Mouse (Mus musculus) forebrain, embryonic 16.5 days (tissue): ENCODE data around the gene Efhb. TPM values are rescaled to one million over a fixed set of nuclear protein-coding genes. Genes with fewer than 3 reads are reported as not detected.
A peak's percentile ranks its signal among the peaks of the same experiment; 100 is the strongest.

Experiments
- ATAC-seq: fragments of 200-750 bp; cut with Nextera tagmentation; 2 replicates; pipeline ENCODE4 v1.8.0; 2017; ENCODE audit warnings: mild to moderate bottlenecking, moderate library complexity
- H3K27ac ChIP-seq: fragments of 300-500 bp; sonication (generic); 2 replicates; pipeline ENCODE4 v1.5.1; 2014; ENCODE audit warnings: low read length, control low read depth
- H3K27me3 ChIP-seq: fragments of 300-500 bp; sonication (generic); replicated peaks from 2 replicates; pipeline ENCODE4 v1.6.1; 2014; ENCODE audit warnings: low read length; ENCODE audit not compliant: control insufficient read depth, insufficient read depth
- H3K36me3 ChIP-seq: fragments of 300-500 bp; sonication (generic); 2 replicates; pipeline ENCODE4 v1.6.1; 2014; ENCODE audit not compliant: control insufficient read depth, insufficient read depth
- H3K4me1 ChIP-seq: fragments of 300-500 bp; sonication (generic); replicated peaks from 2 replicates; pipeline ENCODE4 v1.6.1; 2014; ENCODE audit warnings: low read length; ENCODE audit not compliant: control insufficient read depth, insufficient read depth
- H3K4me2 ChIP-seq: fragments of 300-500 bp; sonication (generic); 2 replicates; pipeline ENCODE4 v1.6.1; 2014; ENCODE audit warnings: mild to moderate bottlenecking, low read length, control low read depth
- H3K4me3 ChIP-seq: fragments of 300-500 bp; sonication (generic); replicated peaks from 2 replicates; pipeline ENCODE4 v1.5.1; 2014; ENCODE audit warnings: mild to moderate bottlenecking, low read length, control low read depth
- H3K9ac ChIP-seq: fragments of 300-500 bp; sonication (generic); replicated peaks from 2 replicates; pipeline ENCODE4 v1.6.1; 2014; ENCODE audit warnings: low read depth, low read length, control low read depth
- H3K9me3 ChIP-seq: fragments of 300-500 bp; sonication (generic); 2 replicates; pipeline ENCODE4 v1.6.1; 2016; ENCODE audit warnings: low read length; ENCODE audit not compliant: control insufficient read depth
- WGBS: fragments of 180-500 bp; shearing (Covaris S2); extraction: QIAGEN DNeasy Blood & Tissue Kit; methylation state at CpG from one replicate; pipeline ENCODE4 v1.1.7; 2014; 5-methylcytosine and 5-hydroxymethylcytosine counted together
- polyA plus RNA-seq: library from polyadenylated mRNA; unstranded; fragments of >200 nt; fragmentation: Nextera tagmentation; extraction: Ambion mirVana; gene quantifications from 2 replicates; pipeline ENCODE4 v1.2.1, GENCODE M21; 2015

The Efhb gene
- polyA plus RNA-seq, 1 experiment from 2014 or later: 0.62 TPM

GRCm38 (mm10) chr17:53387581-53388473 lies 75.3 kb downstream of the Efhb start:
- Histone ChIP-seq H3K4me3 (no peak overlapping the region), H3K4me1 (no peaks in the 10 kb centered on the region), H3K4me2 (no peak overlapping the region), H3K27ac (no peak overlapping the region), H3K9ac (no peak overlapping the region), H3K9me3 (no peaks in the 10 kb centered on the region), H3K36me3 (no peaks in the 10 kb centered on the region), H3K27me3 (no peaks in the 10 kb centered on the region)
- WGBS: 47% methylated on average over 6 of the region's 6 CpGs
- ATAC-seq: peak; percentile 84; the same call in 1 of the 2 replicates

GRCm38 (mm10) chr17:53386863-53387262 lies 76.3 kb downstream of the Efhb start:
- H3K4me1 ChIP-seq: no peaks in the 10 kb centered on the region
- H3K9ac ChIP-seq: no peak overlapping the region
- H3K4me3 ChIP-seq: no peak overlapping the region
- H3K27me3 ChIP-seq: no peaks in the 10 kb centered on the region
- H3K36me3 ChIP-seq: no peaks in the 10 kb centered on the region
- no peak for ATAC-seq
- no peak overlapping the region for H3K4me2 ChIP-seq
- H3K9me3 ChIP-seq: no peaks in the 10 kb centered on the region
- 51% methylated on average over 6 of the region's 6 CpGs for WGBS
- H3K27ac ChIP-seq: no peak overlapping the region

- no peak overlapping the region for H3K27ac ChIP-seq
- WGBS: 88% methylated on average over 6 of the region's 6 CpGs
- no peaks in the 10 kb centered on the region for H3K27me3 ChIP-seq
- ATAC-seq: no peak
- no peaks in the 10 kb centered on the region for H3K36me3 ChIP-seq
- no peaks in the 10 kb centered on the region for H3K9me3 ChIP-seq
- no peak overlapping the region for H3K4me3 ChIP-seq
- no peak overlapping the region for H3K4me2 ChIP-seq
- no peak overlapping the region for H3K9ac ChIP-seq
- no peaks in the 10 kb centered on the region for H3K4me1 ChIP-seq
Measured at GRCm38 (mm10) chr17:53364111-53364510, 99.0 kb downstream of the Efhb start.

Other genes starting within 250 kb of the Efhb start
- gene Rab5a, start 15.9 kb upstream of the Efhb start, polyA plus RNA-seq: 103 and 109 TPM in 2 replicates
- 0.25 and 0.51 TPM in 2 replicates for gene Pp2d1, start 76.1 kb upstream of the Efhb start, polyA plus RNA-seq
- gene Kat2b, start 103.5 kb upstream of the Efhb start, polyA plus RNA-seq: 6.0 and 6.2 TPM in 2 replicates
- 11.1 and 13.4 TPM in 2 replicates for gene Sgo1, start 226.0 kb upstream of the Efhb start, polyA plus RNA-seq